Mouse (Mus musculus): Measurements from ENCODE around the gene Srsf4. TPM values are rescaled to one million over a fixed set of nuclear protein-coding genes. Genes with fewer than 3 reads are reported as not detected.
A peak's percentile ranks its signal among the peaks of the same experiment; 100 is the strongest.

The Srsf4 gene
- polyA plus RNA-seq, 1 experiment from 2014 or later = 147 TPM

DNA sequence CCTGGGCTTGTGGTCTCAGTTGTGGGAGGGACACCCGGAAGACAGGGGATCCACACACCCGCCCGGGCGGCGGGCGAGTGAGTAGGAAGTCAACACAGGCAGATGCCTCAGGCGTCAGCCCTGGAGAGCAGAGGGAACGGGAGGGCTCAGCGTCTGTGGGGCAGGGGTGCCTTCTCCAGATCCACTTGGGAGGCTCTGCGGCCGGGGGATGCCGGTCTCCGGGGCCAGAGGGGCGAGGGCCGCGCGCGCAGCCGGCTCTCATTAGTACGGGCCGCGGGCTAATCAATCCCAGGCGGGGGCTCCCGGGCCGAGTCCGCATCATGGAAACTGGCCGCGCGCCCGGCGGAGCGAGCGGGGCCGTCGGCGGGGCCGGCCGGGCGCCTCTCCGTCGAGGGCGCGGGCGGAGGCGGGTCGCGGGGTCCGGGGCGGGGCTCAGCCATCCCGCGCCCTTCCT is 46.8 kb downstream of the Srsf4 start:
- WGBS = under 1% methylated on average over 51 of the region's 51 CpGs
- Histone ChIP-seq H3K9me3 (replicated peaks) (no peaks in the 10 kb centered on the region), H3K27me3 (ENCODE audit: low read depth, poor library complexity, severe bottlenecking) (peaks cover 100% of the 10 kb centered on the region), H3K4me3 (peak overlapping the region; percentile 60), H3K36me3 (peaks cover 24% of the 10 kb centered on the region), H3K4me1 (peaks cover 71% of the 10 kb centered on the region), H3K27ac (replicated peaks) (peak overlapping the region; percentile 75; the same call in 1 of the 2 replicates)
- peak; percentile 59 for DNase-seq (ENCODE audit: low spot score)

DNA sequence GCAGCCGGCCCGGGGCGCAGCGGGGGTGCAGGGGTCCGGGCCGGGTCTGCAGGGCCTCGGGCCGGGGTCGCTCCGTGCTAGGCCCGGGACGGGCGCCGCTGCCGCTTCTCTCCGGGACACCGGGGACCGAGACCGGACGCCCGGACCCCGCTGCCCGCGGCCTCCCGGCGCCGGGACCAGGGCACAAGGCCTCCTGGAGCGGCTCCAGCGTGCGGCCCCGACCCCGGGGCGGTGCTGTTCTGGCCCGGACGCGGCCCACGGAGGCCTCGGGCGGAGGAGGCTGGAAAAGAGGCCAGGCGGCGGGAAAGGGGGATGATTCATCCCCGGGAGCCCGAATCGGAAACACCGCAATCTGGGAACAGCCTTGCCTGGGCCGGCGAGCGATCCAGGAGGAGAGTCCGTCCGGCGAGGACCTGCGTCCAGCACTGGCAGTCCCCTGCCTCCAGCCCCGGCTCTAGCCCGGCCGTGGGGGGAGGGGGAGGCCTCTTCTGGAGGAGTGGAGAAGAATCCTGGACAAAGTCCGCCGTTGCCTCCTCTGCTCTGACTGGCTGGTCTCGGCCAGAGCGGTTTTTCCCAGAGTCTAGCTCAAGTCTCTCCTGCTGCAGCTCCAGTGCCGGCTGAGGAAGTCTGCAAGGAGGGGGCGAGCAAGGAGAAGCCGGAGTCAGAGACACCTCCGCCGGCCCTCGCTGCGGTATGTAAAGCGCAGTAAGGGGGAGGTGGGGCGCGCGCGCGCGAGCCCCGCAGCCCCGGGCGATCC is 47.4 kb downstream of the Srsf4 start:
- DNase-seq (ENCODE audit: low spot score) = peak; percentile 75
- no peaks in the 10 kb centered on the region for H3K9me3 ChIP-seq (replicated peaks)
- peak overlapping the region; percentile 75 for H3K27ac ChIP-seq (replicated peaks)
- H3K36me3 ChIP-seq = peaks cover 30% of the 10 kb centered on the region
- peak overlapping the region; percentile 60 for H3K4me3 ChIP-seq
- H3K27me3 ChIP-seq (ENCODE audit: low read depth, poor library complexity, severe bottlenecking) = peaks cover 100% of the 10 kb centered on the region
- peaks cover 70% of the 10 kb centered on the region for H3K4me1 ChIP-seq
- under 1% methylated on average over 76 of the region's 76 CpGs for WGBS

DNA sequence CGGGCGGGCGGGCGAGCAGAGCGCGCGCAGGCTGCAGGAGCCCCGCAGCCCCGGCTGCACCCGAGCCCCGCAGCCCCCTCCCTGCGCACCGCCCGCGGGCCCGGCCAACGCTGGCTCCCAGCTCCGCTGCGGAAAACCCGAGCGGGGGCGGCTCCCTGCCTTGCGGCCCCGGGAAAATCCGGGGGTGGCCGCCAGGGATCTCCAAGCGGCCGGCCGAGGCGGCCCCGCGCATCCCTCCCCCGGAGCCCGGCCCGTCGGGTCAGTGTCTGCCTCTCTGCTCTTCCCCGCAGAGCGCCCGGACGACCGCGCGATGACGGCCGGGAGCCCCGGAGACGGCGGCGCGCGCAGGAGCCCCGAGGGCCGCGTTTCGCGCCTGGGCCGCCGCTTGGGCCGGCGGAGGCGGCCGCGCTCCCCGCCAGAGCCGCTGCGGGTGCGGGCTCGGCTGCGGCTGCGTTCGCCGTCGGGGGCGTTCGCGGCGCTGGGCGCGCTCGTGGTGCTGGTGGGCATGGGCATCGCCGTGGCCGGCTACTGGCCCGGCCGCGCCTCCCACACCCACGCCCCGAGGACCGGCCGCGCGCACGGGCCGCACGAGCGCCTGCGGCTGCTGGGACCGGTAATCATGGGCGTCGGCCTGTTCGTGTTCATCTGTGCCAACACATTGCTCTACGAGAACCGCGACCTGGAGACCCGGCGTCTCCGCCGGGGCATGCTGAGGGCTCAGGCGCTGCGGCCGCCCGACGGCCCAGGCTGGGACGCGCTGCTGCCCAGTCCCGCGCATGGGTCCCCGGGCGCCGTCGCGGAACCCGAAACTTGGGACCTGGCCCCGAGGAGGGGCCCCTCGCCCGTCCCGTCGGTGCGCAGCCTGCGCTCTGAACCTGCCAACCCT is 48.3 kb downstream of the Srsf4 start, which contains the start of gene Tmem200b:
Tmem200b (plus strand) TSS at position 311 of the 886 bp plus-strand sequence.
- H3K36me3 ChIP-seq = peaks cover 39% of the 10 kb centered on the region
- H3K27ac ChIP-seq (replicated peaks) = peak within 1 kb of the TSS; percentile 75
- 3% methylated on average over 126 of the region's 130 CpGs for WGBS
- peak; percentile 47 for DNase-seq (ENCODE audit: low spot score)
- H3K4me1 ChIP-seq = peaks cover 69% of the 10 kb centered on the region
- H3K9me3 ChIP-seq (replicated peaks) = no peaks in the 10 kb centered on the region
- H3K27me3 ChIP-seq (ENCODE audit: low read depth, poor library complexity, severe bottlenecking) = peaks cover 100% of the 10 kb centered on the region
- peak within 1 kb of the TSS; percentile 60 for H3K4me3 ChIP-seq

DNA sequence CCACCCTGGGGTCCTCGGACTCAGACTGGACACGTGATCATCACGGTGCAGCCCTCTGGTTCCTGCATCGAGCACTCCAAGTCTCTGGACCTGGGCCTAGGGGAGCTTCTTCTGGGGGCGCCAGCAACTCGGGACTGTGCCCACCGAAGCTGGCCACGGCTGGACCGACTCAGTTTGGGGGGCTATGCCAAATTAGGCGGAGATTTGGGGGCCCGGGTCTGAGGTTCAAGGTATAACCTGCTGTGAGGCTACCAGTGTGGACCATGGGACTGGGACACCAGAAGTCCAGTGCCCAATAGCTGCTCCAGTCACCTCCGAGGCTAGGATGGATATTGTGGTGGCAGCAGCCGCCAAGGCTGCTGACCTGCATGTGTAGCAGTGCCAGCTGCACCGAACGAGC is 49.0 kb downstream of the Srsf4 start:
- Histone ChIP-seq H3K9me3 (replicated peaks) (no peaks in the 10 kb centered on the region), H3K4me1 (peaks cover 72% of the 10 kb centered on the region), H3K27me3 (ENCODE audit: low read depth, poor library complexity, severe bottlenecking) (peaks cover 93% of the 10 kb centered on the region), H3K27ac (replicated peaks) (no peak overlapping the region), H3K4me3 (peak overlapping the region; percentile 60), H3K36me3 (peaks cover 46% of the 10 kb centered on the region)
- DNase-seq (ENCODE audit: low spot score) = no peak
- WGBS = 58% methylated on average over 15 of the region's 15 CpGs

DNA sequence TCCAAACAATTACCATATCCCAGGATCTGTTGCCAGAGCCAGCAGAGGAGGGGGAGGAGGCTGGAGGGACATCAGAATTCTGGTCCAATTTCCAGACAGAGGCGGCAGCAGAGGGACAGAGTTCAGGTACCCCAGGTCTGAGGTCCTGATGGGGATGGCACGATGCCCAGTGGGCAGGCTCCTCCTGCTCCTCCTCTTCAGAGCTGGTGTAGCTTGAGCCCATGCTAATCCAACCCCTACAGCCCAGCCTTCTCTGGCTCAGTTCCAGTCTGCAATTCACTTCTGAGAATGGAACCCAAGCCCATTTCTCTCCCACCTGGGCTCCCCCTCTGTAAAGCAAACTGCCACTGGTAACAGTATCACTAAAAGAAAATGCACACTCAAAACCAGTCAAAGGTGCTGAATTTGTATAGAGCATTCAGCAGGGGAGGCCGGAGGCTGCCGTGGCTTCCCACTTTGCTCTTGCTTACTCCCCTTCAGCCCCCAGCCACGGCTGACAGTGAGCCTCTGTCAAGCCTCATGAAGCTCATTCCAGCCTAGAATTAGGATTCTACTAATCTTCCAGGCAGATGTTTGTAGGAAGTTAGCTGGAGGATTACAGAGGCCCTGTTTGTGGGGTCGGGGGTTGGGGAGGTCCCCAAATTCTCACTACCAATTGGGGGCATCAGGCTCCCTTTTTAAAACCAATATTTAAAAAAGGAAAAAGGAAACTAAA is 50.8 kb downstream of the Srsf4 start:
- H3K36me3 ChIP-seq = peaks cover 65% of the 10 kb centered on the region
- peaks cover 58% of the 10 kb centered on the region for H3K4me1 ChIP-seq
- H3K27ac ChIP-seq (replicated peaks) = no peak overlapping the region
- no peak overlapping the region for H3K4me3 ChIP-seq
- H3K27me3 ChIP-seq (ENCODE audit: low read depth, poor library complexity, severe bottlenecking) = peaks cover 74% of the 10 kb centered on the region
- 65% methylated on average over 6 of the region's 6 CpGs for WGBS
- no peak for DNase-seq (ENCODE audit: low spot score)
- no peaks in the 10 kb centered on the region for H3K9me3 ChIP-seq (replicated peaks)

DNA sequence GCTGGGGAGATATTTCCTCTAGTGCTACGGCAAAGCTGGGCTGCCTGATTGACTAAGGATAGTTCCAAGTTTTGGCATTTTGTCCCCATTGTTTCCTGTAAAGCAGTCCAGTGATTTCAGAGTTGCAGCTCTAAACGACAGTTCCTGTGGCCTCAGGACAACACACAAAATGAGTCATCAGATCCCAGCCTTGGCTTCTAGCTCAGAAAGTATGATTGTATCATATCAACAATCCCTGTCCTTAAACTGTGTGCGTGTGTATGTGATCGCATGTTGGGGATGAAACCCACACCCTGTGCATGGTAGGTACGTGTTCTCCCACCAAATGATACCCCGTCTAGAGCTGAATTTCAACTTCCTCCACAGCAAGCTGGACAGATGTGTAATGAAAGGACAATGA is 55.7 kb downstream of the Srsf4 start:
- WGBS = 90% methylated on average over 6 of the region's 6 CpGs
- Histone ChIP-seq H3K27me3 (ENCODE audit: low read depth, poor library complexity, severe bottlenecking) (peaks cover 25% of the 10 kb centered on the region), H3K4me3 (no peak overlapping the region), H3K9me3 (replicated peaks) (no peaks in the 10 kb centered on the region), H3K36me3 (peaks cover 100% of the 10 kb centered on the region), H3K27ac (replicated peaks) (no peak overlapping the region), H3K4me1 (peaks cover 23% of the 10 kb centered on the region)
- no peak for DNase-seq (ENCODE audit: low spot score)

DNA sequence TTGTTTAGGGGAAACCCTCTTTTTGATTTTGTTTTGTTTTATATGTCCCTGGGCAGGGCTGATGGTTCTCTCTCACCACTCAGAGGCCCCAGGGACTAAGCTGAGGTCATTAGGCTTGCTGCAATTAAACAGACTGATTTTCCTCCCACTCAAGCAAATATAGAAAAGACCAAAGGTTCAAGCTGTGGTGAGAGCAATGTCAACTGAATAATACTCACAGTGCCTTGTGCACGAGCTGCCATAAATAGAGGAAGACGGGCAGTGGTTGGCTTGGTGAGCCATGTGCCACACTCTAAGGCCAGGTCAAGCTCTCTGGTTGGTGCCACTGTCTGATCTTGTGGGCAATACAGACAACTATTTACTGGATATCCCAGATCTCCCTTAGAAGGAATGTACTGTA is 66.0 kb downstream of the Srsf4 start:
- peaks cover 72% of the 10 kb centered on the region for H3K36me3 ChIP-seq
- no peak overlapping the region for H3K27ac ChIP-seq (replicated peaks)

DNA sequence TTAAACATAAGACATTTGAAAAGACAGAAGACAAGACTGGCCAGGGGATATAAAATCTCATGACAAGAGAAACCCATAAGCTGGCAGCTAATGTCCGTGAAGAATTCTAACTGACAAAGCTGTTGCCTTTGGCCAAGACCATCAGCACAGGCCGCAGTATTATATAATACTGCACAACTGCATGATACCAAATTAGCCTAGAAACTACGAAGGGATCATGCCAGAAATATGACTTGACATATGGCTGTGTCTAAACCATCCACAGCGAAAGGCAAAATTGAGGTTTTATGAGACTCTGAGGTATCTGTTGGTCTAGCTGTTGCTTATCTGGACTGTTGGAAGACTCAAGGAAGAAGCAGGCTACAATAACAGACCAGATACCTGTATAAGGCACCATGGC is 67.4 kb downstream of the Srsf4 start:
- 94% methylated on average over 4 of the region's 4 CpGs for WGBS
- H3K4me1 ChIP-seq = no peaks in the 10 kb centered on the region
- no peak overlapping the region for H3K27ac ChIP-seq (replicated peaks)
- no peaks in the 10 kb centered on the region for H3K27me3 ChIP-seq (ENCODE audit: low read depth, poor library complexity, severe bottlenecking)
- H3K36me3 ChIP-seq = peaks cover 66% of the 10 kb centered on the region
- no peak for DNase-seq (ENCODE audit: low spot score)
- no peak overlapping the region for H3K4me3 ChIP-seq
- no peaks in the 10 kb centered on the region for H3K9me3 ChIP-seq (replicated peaks)

More for the DNA sequence above, 66.0 kb downstream of the Srsf4 start:
- Histone ChIP-seq H3K27me3 (ENCODE audit: low read depth, poor library complexity, severe bottlenecking) (no peaks in the 10 kb centered on the region), H3K9me3 (replicated peaks) (no peaks in the 10 kb centered on the region), H3K4me1 (no peaks in the 10 kb centered on the region), H3K4me3 (no peak overlapping the region)
- WGBS = 97% methylated on average over 2 of the region's 2 CpGs
- DNase-seq (ENCODE audit: low spot score) = no peak

DNA sequence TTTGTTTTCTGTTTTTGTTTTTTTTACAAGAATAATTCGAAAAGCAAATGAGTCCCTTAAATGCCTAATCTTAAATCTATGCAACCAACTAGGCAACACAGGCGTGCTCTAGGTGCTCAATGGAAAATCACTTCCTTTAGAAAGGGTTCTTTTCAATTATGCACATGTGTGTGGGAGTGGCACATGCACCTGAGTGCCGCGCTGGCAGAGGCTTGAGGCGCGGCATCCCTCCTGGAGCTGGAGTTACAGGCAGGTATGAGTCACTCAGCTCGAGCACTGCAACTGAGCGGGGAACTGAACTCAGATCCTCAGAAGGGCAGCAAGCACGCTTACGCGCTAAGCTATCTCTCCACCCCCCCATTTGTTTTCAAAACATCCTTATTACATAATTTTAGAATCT is 74.4 kb downstream of the Srsf4 start:
- Histone ChIP-seq H3K36me3 (peaks cover 36% of the 10 kb centered on the region), H3K4me1 (peaks cover 45% of the 10 kb centered on the region), H3K27me3 (ENCODE audit: low read depth, poor library complexity, severe bottlenecking) (peaks cover 6% of the 10 kb centered on the region), H3K9me3 (replicated peaks) (no peaks in the 10 kb centered on the region), H3K4me3 (no peak overlapping the region), H3K27ac (replicated peaks) (no peak overlapping the region)
- WGBS = 92% methylated on average over 11 of the region's 11 CpGs
- DNase-seq (ENCODE audit: low spot score) = no peak

DNA sequence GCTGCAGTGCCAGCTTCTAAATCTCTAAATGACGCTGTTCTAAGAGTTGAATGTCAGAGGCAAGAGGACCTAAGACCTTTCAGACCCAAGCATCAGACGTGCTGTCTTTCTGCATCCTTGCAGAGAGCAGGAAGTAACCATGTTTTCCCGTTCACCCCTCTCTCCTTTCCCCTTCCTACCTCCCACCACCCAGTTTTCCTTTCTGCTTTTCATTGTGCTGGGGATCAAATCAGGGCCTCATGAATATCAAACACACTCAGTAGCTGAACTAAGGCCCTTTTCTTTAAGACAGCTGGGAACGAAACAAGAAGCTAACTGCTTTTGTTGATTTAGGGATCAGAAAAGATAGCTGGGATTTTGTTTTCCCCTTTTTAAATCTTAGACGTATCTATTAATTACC is 76.5 kb downstream of the Srsf4 start:
- 21% methylated on average over 5 of the region's 5 CpGs for WGBS
- Histone ChIP-seq H3K27ac (replicated peaks) (peak overlapping the region; percentile 43; the same call in 1 of the 2 replicates), H3K36me3 (peaks cover 39% of the 10 kb centered on the region), H3K4me1 (peaks cover 47% of the 10 kb centered on the region), H3K27me3 (ENCODE audit: low read depth, poor library complexity, severe bottlenecking) (peaks cover 11% of the 10 kb centered on the region), H3K4me3 (0 out of 2 replicates have a peak overlapping the region, but pooled peaks have one; percentile 2), H3K9me3 (replicated peaks) (no peaks in the 10 kb centered on the region)
- DNase-seq (ENCODE audit: low spot score) = peak; percentile 21

DNA sequence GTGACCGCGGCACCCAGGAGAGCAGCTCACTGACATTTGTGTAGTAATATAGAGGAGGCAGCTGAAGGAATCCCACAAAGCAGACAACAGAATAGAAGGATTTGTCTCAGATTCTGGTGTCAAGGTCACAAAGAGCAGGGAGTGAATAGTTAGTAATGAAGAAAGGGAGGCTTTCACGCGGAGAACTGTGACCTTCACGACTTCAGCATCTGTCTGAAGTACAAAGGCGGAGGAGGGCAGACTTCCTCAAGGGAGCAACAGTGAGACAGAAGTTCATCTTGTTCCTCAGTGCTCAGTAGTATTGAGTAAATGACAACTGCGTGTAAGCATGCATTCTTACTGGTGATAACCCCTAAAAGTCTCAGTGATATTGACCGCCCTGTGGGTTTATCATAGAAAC is 77.2 kb downstream of the Srsf4 start:
- 40% methylated on average over 8 of the region's 8 CpGs for WGBS
- Histone ChIP-seq H3K36me3 (peaks cover 45% of the 10 kb centered on the region), H3K4me1 (peaks cover 47% of the 10 kb centered on the region), H3K4me3 (no peak overlapping the region), H3K27ac (replicated peaks) (peak overlapping the region; percentile 43; the same call in 1 of the 2 replicates), H3K27me3 (ENCODE audit: low read depth, poor library complexity, severe bottlenecking) (peaks cover 11% of the 10 kb centered on the region), H3K9me3 (replicated peaks) (no peaks in the 10 kb centered on the region)
- DNase-seq (ENCODE audit: low spot score) = peak; percentile 30

Data from midbrain, embryonic 10.5 days (tissue).